Mouse (Mus musculus): ENCODE measurements around the gene Pla2g3.

The Pla2g3 gene

DNA sequence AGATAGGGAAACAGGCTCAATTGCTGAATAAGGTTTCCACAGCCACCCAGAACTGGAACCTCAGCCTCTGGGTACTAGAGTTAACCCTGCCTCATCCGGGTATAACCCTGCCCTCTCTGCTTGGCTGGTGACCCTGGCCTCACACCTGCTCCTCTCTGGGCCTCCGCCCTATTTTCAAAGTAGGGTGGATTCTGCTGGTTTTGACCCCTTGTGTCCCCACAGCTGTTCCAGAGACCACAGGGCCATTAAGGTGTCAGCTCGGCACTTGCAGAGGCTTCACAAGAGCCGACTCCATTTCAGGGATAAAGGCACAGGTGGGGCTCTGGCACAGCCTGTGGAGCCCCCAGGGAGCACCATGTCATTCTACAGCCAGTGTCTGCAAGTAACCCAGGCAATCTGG lies 4.7 kb downstream of the Pla2g3 start:
- in situ Hi-C loops (cut with MboI, MseI), result no loop called here

DNA sequence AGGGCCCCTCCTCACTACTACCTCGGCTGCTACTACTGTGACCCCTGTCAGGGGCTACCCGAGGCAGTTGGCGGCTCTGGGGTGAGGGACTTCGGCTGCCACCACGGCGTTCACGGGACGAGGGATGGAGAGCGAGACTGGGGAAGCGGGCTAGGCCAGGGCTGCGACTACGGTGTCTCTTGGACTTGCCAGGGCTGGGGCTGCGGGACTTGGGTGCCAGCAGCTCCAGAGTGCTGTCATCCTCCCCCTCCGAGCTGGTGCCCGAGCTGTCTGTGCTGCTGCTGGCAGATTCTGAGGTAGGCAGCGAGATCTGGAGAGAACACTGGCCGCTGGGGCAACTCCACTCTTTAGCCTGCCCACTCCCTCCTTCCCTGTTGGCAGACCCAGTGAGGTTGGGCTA lies 6.8 kb downstream of the Pla2g3 start:
- in situ Hi-C loops (cut with MboI, MseI), result no loop called here

GRCm38 (mm10) chr11:3495496-3495895 lies 7.4 kb downstream of the Pla2g3 start:
- in situ Hi-C loops (cut with MboI, MseI), result no loop called here

DNA sequence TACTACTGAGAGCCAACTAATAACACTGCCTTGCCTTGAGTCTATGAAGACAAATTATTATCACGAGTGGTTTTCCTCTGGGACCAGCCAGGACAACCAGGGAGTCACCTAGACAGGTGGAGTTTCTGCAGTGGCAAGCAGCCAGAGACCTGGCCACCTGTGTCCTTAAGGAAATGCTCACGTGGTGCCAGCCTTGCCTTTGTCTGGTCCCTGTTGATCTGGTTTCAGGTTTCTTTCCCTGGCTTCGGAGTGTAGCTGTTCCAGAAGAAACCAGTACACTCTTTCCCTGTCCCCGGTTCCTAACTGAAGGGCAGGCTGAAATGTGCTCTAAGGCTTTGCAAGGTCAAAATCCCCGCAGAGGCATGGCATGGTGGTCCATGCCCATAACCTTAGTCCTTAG lies 8.7 kb downstream of the Pla2g3 start:
- in situ Hi-C loops (cut with MboI, MseI), result no loop called here

GRCm38 (mm10) chr11:3497296-3497695 lies 9.2 kb downstream of the Pla2g3 start:
- in situ Hi-C loops (cut with MboI, MseI), result no loop called here

GRCm38 (mm10) chr11:3502057-3502456 lies 14.0 kb downstream of the Pla2g3 start:
- in situ Hi-C loops (cut with MboI, MseI), result no loop called here

- in situ Hi-C loops (cut with MboI, MseI), result no loop called here
Measured at GRCm38 (mm10) chr11:3502459-3503072, 14.5 kb downstream of the Pla2g3 start.

DNA sequence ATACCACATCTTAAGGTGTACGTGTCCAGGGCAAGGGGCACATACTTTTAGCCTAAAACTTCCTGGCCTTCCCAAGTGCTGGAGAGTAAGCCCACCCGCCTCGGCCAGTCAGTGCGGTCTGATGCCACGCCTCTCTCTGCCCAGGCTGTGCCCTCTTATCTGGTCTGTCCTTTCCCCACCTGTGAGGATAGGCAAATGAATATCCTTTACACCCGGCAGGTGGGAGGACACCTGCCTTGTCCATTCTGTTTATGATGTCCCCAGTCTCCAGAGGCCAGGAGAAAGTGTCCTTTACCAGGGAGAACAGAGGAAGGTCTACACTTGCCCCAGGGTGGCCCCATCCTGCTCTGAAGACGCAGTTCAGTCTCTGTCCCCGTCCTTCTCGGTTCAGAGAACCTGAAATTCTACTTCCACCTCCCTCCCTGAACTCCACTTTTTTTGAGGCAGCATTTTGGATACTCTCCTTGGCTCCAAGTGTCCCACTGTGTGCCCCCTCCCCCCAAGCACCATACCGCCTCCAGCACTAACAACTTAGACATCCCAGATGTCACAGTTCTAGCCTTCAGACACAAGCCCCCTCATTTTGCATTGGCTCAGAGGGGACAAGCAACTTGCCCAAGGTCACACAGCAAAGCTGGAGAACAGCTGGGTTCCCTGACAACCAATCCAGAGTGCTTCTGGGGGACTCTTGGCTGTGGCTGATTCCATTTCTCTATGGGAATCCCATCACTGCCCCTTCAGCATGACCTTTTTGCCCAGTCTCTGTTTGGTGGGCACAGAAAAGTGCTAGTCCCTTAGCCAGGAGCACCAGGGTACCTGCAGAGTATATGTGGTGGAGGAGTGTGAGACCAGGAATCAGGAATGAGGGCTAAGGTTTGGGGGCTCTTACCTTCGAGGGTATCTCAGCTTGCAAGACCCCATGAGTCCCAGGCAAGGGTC lies 15.9 kb downstream of the Pla2g3 start:
- in situ Hi-C loops (cut with MboI, MseI), result no loop called here

DNA sequence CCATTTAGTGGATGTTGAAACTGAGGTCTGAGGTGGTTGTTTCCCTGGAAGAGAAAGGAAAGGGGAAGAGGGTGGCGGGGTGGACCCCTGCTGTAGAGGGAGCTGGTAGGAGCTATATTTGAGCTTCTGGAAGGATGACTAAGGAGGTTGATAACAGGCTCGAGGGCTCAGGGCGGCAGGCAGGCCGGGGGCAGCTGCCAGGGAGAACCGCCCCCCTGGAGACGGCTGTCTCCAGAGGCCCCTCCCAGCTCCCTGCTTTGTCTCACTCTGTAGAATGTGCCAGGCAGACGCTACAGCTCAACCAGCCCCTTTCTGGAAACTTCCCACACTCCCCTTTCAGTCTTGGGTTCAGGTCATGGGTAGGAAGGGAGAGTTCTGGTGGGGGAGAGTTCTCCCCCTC lies 20.1 kb downstream of the Pla2g3 start:
- in situ Hi-C loops (cut with MboI, MseI), result no loop called here

DNA sequence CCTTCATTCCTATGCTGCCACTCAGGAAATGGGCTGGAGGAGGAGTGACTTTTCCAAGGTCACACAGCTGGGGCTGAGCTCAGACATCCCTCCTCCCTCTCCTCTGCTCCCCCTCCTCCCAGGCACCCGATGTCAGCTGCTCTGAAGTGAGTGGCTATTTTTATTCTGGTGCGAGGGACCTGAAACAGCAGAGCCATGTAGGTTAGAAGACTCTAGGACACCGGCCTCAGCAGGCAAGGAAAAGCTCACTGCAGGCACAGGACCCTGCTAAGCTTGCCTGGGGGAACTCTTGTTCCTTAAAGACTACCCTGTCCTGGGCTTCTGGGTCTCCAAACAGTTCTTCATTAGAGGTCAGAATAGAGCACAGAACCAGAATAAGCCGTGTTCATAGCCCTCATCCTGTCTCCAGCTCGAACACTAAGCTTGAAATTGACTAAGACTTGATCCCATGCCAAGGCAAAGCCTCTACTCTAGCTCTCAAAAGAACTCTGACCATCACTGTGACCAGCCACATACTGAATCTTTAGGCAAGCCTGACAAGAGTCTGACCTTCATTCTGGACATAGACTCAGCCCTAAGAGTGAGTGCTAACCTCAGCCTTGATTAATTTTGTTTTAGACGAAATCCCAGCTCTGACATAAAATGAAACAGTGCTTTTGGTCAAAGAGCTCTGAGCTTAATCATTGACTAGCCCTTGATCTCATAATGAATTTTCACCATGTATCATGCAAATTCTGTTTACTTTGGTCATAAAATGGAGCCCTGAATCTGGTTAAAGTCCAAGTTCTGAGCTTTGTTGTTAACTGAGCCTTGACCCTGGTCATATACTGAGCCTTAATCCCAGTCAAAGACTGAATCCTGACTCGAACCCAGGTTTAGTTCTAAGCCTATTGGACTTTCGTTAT lies 21.3 kb downstream of the Pla2g3 start:
- in situ Hi-C loops (cut with MboI, MseI), result loop anchor here (5.0 kb wide), 1 partner anchor 37 kb away; no protein-coding TSS in a partner anchor

- in situ Hi-C loops (cut with MboI, MseI), result loop anchor here (5.0 kb wide), 1 partner anchor 38 kb away; no protein-coding TSS in a partner anchor
Measured at GRCm38 (mm10) chr11:3510321-3510720, 22.2 kb downstream of the Pla2g3 start.

DNA sequence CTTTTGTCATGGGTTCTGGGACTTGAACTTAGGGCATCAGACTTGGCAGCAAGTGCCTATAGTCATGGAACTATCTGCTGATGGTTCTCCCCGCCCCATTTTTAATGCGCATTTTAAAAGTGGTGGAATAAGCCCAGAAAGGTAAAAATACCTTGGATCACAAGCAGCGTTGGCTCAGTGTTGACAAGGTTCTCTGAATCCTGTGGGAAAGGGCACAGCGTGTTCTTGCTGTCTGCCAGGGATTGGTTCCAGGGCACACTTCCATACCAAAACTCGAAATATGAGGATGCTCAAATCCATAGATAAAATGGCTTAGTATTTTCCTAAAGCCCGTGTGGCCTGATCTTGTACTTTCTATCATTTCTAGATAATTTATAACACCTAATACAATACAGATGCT lies 25.2 kb downstream of the Pla2g3 start:
- in situ Hi-C loops (cut with MboI, MseI), result loop anchor here (5.0 kb wide), 1 partner anchor 41 kb away; no protein-coding TSS in a partner anchor

DNA sequence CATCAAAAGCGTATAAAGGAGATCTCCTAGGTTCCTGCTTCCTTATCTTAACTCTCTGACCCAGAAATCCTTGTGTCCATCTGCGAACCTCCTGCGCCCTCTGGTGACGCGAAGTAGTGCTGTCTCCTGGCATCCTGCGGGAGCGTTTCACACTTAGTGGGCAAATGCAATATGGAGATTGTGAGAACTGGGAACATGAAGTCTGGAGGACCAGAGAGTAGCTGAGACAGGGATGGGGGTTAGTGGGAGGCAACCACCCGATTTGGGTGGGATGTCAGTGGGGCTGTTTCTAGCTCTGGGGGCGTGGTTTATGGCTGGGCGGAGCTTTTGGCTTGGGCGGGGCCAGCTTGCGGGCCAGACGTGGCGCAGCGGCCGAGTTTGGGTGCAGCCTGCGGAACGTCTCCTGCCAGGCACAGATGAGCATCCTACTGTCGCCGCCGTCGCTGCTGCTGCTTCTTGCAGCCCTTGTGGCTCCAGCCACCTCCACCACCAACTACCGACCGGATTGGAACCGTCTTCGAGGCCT lies 26.5 kb downstream of the Pla2g3 start, which contains the start of gene Selenom:
TSS of gene Selenom (plus strand) at position 156 of the 526 bp plus-strand sequence.
- in situ Hi-C loops (cut with MboI, MseI), result loop anchor here (5.0 kb wide), 1 partner anchor 42 kb away; no protein-coding TSS in a partner anchor

- in situ Hi-C loops (cut with MboI, MseI), result no loop called here
Measured at GRCm38 (mm10) chr11:3515216-3515615, 27.1 kb downstream of the Pla2g3 start.

GRCm38 (mm10) chr11:3515637-3516036 lies 27.6 kb downstream of the Pla2g3 start:
- in situ Hi-C loops (cut with MboI, MseI), result no loop called here

DNA sequence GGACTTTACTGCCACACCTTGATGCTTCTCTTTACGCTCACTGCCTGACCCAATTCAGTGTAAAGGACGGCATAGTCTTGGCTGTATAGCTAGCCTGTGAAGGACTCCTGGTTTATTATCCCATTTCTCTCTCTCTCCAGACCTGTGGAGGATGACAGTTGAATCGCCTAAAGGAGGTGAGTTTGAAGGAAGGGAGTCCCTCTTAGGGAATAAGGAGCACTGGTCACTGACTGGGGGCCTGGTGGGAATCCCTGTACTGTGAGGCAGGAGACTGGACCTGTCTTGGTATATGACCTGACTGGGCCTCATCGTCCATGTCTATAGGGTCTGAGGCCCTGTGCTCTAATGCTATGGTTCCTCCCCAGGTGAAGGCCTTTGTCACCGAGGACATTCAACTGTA lies 28.0 kb downstream of the Pla2g3 start:
- in situ Hi-C loops (cut with MboI, MseI), result no loop called here

GRCm38 (mm10) chr11:3516859-3517845 lies 29.1 kb downstream of the Pla2g3 start:
- in situ Hi-C loops (cut with MboI, MseI), result no loop called here

- in situ Hi-C loops (cut with MboI, MseI), result no loop called here
Measured at GRCm38 (mm10) chr11:3517846-3518732, 30.0 kb downstream of the Pla2g3 start.
